Mouse (Mus musculus): ENCODE data around the gene Fndc1. TPM values are rescaled to one million over a fixed set of nuclear protein-coding genes. Genes with fewer than 3 reads are reported as not detected.

Gene Fndc1
- total RNA-seq, 1 experiment from 2014 or later, result not detected

DNA sequence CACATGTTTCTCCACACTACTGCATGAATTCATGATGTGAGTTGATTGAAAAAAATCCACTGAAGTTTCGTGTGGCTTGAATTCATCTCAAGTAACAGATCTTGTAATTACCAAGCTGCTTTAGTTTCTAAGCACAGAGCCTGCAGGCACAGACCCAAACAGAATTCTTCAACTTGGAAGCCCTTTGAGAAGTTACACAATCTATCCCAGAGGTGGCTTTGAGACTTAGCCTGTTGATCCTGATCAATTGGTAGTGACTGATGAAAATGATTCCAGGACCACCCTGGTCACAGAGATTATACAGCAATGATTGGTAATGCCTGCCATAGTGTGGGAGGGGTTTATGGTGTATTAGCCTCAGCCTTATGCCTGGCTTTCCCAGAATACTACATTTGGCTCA, 108.2 kb downstream of the Fndc1 start:
- no peak for ATAC-seq (replicated peaks; ENCODE audit: low read depth, poor library complexity, severe bottlenecking)

DNA sequence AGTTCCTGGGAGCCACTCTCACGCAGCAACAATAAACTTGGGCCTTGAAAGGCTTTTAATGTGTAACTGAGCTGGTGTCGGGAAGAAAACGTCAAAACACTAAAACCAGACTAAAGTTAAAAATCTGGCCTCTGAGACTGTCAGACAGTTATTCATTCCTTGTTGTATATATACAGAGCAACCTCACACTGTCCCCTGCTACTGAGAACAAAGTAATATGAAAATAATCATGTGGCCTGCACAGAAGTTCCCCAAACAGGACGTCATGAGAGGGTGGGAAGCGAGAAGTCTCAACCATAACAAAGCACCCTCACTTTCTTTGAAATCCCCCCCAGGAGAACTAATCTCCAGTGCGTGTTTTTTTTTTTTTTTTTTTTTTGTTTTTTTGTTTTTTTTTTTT, 109.2 kb downstream of the Fndc1 start:
- no peak for ATAC-seq (replicated peaks; ENCODE audit: low read depth, poor library complexity, severe bottlenecking)

DNA sequence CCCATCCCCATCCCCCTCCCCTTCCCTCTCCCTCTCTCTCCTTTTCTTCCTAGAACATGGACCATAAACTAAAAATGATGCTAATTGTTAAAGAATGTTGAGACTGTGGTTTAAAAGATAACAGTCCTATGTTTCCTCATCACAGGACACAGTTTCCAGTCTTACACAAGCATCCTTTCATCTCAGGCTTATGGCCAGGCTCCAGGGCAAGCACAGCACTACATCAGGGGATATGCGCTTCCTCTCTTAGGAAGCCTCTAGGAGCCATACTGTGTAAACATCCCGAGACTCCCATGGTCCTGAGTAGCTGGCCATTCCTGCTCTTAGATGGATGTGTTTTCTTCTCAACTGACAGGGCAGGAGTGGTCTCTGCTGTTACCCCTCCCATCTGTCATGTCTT, 114.1 kb downstream of the Fndc1 start:
- no peak for ATAC-seq (replicated peaks; ENCODE audit: low read depth, poor library complexity, severe bottlenecking)

DNA sequence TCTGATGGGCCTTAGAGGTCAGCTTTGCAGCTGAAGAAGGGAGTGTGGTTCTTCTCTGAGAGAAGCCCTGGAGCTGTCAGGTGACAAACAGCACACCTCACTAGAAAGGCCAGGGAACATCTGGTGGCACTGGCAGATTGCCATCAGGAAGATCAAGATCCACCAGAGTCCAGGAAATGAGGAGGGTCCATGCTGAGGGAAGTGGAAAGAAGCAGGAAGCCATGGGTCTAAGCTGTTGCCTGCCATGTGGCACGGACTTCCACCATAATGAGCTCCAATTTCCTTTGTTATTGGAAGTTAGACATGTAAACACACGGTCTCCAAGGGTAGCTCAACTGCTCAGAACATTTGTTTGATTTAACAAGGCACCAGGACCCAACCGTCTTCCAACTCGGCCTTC, 120.0 kb downstream of the Fndc1 start:
- ATAC-seq (replicated peaks; ENCODE audit: low read depth, poor library complexity, severe bottlenecking), result no peak

DNA sequence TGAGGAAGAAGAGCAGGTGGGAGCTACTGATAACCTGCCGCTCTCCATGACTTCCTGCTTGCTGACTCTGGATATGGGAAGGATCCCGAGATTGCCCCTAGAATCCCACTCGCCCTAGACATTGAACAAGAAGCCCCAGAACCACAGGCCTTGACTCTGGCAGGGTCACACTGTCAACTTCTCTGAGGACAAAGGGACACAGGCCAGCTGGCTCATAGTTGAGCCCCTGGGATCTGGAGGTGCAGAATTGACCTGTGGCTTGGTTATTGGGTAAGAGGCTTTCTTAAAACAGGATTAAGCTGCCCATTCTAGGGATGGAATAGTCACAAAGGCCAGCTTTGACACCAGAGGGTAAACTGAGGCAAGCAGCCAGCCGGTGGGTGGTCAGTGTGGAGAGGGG, 136.8 kb downstream of the Fndc1 start:
- ATAC-seq (replicated peaks; ENCODE audit: low read depth, poor library complexity, severe bottlenecking), result no peak

Other genes with a start within 250 kb of the Fndc1 start
- gene Tagap, start 98.7 kb upstream of the Fndc1 start, total RNA-seq (2017), result 10.1 and 12.4 TPM in 2 replicates
- gene Rsph3a, start 118.3 kb upstream of the Fndc1 start, total RNA-seq (2017), result 20.1 and 32.4 TPM in 2 replicates

Data from common myeloid progenitor, adult 5-6 weeks (primary cell).